Mouse (Mus musculus) c-Kit-positive CD71-positive TER-119-negative erythroid progenitor cells, embryonic 14.5 days (primary cell): Measurements from ENCODE around the gene Smtn.

Experiments used
- DNase-seq: peaks from one replicate; pipeline ENCODE4 v3.0.0-alpha.2; 2013; ENCODE audit warnings: low read depth

The Smtn gene

DNA sequence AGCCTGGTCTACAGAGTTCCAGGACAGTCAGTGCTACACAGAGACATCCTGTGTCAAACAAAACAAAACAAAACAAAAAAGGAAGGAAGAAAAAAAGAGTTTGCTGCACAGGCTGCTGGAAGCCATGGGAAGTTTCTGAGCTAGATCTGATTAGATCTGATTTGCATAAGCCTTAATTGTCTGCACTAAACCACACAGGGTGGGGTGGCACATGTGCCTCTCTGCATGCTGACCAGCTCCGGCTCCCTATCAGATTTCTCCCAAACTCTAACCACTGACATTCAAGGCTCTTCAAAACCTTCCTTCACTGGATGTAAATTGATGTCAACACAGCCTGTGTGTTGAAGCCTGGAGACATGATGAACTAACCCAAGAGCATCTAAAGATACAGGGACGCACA is 6.6 kb upstream of the Smtn start:
- DNase-seq: no peak

- DNase-seq: no peak
Measured at GRCm38 (mm10) chr11:3546242-3546562, 5.8 kb upstream of the Smtn start.

- no peak for DNase-seq
Measured at GRCm38 (mm10) chr11:3545531-3546241, 5.3 kb upstream of the Smtn start.

DNA sequence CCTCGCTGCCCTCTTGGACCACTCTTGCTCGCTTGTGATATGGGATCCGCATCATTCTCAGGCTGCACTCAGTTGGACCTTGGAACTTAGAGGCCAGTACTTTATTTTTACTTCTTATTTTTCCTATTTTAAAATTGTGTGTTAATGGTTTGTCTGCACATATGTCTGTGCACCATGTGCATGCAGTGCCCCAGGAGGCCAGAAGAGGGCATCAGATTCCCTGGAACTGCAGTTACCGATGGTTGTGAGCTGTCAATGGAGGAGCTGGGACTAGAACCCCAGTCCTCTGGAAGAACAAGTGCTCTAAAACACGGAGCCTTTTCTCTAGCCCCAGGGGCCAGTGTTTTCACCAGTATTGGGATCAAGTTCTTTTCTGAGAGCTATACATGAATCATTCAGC is 4.0 kb upstream of the Smtn start:
- no peak for DNase-seq

GRCm38 (mm10) chr11:3543001-3543400 is 2.6 kb upstream of the Smtn start:
- DNase-seq: no peak

- no peak for DNase-seq
Measured at GRCm38 (mm10) chr11:3541932-3542331, 1.5 kb upstream of the Smtn start.

GRCm38 (mm10) chr11:3539826-3540196 is 601 bp downstream of the Smtn start:
- no peak for DNase-seq

DNA sequence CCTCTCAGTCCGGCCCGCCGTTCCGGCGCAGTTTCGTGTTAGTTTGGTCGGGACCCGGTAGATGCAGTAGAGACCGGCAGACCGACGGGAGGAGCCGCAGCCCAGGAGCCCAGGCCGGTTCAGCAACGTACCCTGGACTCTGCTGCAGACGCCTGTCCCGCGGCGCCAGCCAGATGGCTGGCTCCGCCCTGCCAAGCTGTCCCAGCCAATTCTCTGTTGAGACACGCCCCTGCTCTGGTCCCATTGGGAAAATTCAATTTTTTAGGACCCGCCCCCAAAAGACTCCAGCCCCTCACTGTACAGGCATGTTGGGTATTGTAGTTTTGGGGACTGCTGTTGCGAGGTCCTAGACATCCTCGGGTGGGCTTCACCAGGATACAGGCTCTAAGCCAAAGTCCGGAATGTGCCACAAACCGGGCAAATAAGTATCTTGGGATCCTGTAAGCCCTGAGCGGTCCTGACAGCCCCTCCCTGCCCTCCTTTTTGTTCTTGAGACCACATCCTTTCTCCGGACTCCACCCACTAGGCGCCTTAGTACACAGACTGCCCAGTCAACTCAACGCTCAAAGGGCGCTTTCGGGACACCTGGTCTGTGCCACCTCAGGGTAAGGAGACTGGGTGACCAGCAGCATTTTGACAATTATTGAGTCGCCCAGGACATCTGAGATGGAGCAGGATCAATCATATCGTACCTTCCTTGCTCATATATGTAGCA is 1.1 kb downstream of the Smtn start:
- DNase-seq: peak; percentile 90

DNA sequence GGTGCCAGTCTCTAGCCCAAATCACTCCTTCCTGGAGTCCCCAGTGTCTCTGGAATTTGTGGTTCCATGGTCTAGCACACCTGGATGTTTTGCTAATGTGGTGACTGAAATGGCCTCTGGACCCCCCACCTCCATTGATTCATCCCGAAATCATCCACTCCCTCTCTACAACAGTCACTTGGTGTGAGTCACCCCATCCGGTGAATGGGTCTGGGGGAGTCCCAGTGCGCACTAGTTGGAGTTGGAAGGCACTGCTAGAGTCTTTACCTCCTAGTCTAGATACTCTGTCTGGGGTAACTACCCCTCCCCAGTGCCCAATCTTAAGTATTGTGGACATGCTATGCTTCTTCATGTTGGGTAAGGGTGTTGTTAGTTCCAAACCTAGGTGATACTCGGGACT is 2.1 kb downstream of the Smtn start:
- DNase-seq: no peak

- no peak for DNase-seq
Measured at GRCm38 (mm10) chr11:3537711-3538110, 2.7 kb downstream of the Smtn start.

- DNase-seq: no peak
Measured at GRCm38 (mm10) chr11:3536745-3537333, 3.6 kb downstream of the Smtn start.

GRCm38 (mm10) chr11:3536082-3536481 is 4.3 kb downstream of the Smtn start:
- DNase-seq: no peak

- DNase-seq: peak; percentile 81
Measured at GRCm38 (mm10) chr11:3535406-3535986, 4.9 kb downstream of the Smtn start.

DNA sequence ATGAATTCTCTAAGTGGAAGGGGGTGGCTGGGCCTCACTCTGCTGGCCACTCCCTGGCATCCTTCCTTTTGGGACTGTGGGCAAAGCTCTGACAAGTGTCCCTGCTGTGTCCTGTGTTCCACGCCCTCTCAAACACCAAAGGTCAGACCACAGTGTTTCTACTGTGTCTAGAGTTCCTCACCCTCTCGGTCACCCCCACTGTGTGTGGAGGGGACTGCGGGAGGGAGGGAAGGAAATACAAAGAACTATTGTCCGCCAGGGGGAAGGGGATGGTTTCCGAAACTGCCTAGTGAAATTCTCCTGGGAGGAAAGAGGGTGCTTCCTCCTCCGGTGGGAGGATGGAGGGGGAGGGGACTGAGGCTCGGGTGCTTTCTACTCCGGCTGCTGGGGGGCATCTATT is 5.5 kb downstream of the Smtn start:
- no peak for DNase-seq

DNA sequence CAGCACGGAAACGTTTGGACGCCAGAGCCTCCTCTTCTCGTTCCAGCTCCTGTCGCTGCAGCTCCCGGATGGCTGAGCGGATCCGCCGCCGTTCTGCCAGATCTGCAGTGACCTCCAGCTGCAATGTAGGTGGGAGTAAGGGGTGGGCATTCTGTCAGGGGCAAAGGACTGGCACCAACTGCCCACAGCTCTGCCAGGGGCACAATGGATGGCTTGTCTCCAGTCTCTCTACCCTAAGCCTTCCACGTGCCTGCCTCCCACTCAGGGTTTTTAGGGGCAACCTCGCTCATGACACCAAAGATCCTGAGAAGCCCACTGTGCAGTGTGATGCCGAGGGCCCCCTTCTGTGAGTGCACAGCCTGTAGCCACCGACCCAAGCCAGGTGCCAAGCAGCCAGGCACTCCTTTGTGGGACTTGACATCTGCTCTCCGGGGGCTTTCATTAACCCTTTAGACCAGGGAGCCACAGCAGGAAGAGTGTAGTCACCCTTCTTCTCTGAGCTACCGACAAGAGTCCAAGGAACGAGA is 6.9 kb downstream of the Smtn start:
- DNase-seq: no peak

DNA sequence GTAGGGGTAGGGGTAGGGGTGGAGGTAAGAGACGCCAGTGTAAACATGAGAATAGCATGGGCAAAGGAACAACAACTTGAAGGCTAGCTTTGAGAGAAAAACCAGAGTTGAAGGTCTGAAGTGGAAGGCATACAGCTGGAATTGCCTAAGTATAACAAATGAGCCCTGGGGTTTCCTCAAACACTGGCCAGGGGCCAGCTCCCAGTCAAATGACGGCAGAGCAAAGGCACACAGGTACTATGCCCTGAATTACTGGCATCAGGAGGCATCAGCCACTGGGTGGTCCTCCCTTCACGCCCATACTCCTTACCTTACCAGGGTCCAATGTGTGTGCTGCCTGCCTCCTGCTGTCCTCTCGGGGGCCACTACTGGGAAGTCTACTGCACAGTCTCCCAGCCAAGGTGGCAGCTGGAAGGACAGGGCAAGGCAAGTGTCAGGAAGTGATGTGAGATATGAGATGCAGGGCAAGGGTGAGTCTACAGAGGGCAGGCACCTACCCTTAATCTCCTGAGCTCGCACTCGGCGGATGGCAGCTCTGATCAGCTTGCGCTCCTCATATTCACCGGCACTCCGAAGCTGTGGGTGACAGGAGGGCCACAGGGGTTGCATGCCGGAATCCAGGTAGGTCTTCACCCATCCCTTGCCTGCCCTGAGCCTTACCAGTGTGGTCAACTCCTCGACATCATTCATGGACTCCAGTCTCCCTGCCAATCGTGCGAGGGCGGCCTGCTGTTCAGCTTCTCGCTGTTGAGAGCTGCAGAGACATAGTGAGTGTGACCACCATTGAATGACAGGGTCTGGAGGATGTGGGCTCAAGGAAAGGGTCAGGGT is 8.1 kb downstream of the Smtn start:
- DNase-seq: no peak

DNA sequence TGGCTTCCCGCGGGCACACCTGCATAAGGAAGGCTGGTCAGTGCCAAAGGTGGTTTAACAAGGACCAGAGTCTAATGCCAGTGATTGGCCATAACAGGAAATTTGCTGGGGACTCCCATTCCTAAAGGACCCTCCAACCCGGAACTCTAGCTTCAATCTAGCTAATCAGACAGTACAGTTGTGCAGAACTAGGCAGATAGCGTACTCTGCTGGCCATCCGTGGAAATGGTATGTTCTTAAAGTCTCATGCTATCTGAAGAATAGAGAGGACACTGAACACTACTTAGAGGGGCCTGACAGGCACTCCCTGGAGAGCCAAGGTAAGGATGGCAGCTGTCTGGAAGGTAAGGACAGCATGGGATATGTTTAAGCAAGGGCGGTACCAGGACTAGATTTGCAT is 8.8 kb downstream of the Smtn start:
- DNase-seq: no peak

- no peak for DNase-seq
Measured at GRCm38 (mm10) chr11:3530731-3531130, 9.7 kb downstream of the Smtn start.

GRCm38 (mm10) chr11:3529476-3530252 is 10.7 kb downstream of the Smtn start:
- no peak for DNase-seq

- no peak for DNase-seq
Measured at GRCm38 (mm10) chr11:3528208-3528607, 12.2 kb downstream of the Smtn start.

- DNase-seq: no peak
Measured at GRCm38 (mm10) chr11:3527766-3528165, 12.6 kb downstream of the Smtn start.
